Mouse (Mus musculus) embryonic facial prominence, embryonic 13.5 days (tissue): ENCODE measurements around the gene Ldb2. TPM values are rescaled to one million over a fixed set of nuclear protein-coding genes. Genes with fewer than 3 reads are reported as not detected.

Experiments used
- ATAC-seq: fragments of 200-750 bp; cut with Nextera tagmentation; 2 replicates; pipeline ENCODE4 v1.8.0; 2017; ENCODE audit warnings: low read depth; ENCODE audit not compliant: insufficient number of reproducible peaks, insufficient read depth, low FRiP score, low TSS enrichment
- H3K27ac ChIP-seq: fragments of 300-500 bp; sonication (generic); 2 replicates; pipeline ENCODE4 v1.5.1; 2015; ENCODE audit warnings: moderate library complexity, mild to moderate bottlenecking, inconsistent platforms
- H3K27me3 ChIP-seq: fragments of 300-500 bp; sonication (generic); 2 replicates; pipeline ENCODE4 v1.6.1; 2015; ENCODE audit warnings: mild to moderate bottlenecking, inconsistent platforms
- H3K36me3 ChIP-seq: fragments of 300-500 bp; sonication (generic); 2 replicates; pipeline ENCODE4 v1.6.1; 2015; ENCODE audit warnings: mild to moderate bottlenecking, inconsistent platforms
- H3K4me1 ChIP-seq: fragments of 300-500 bp; sonication (generic); 2 replicates; pipeline ENCODE4 v1.6.1; 2015; ENCODE audit warnings: inconsistent platforms
- H3K4me2 ChIP-seq: fragments of 300-500 bp; sonication (generic); 2 replicates; pipeline ENCODE4 v1.6.1; 2015; ENCODE audit warnings: moderate library complexity, mild to moderate bottlenecking, inconsistent platforms
- H3K4me3 ChIP-seq: fragments of 300-500 bp; sonication (generic); 2 replicates; pipeline ENCODE4 v1.5.1; 2015; ENCODE audit warnings: mild to moderate bottlenecking, inconsistent platforms
- H3K9ac ChIP-seq: fragments of 300-500 bp; sonication (generic); 2 replicates; pipeline ENCODE4 v1.6.1; 2015; ENCODE audit warnings: mild to moderate bottlenecking, inconsistent platforms
- H3K9me3 ChIP-seq: fragments of 300-500 bp; sonication (generic); 2 replicates; pipeline ENCODE4 v1.6.1; 2016; ENCODE audit warnings: inconsistent platforms
- WGBS: fragments of 180-500 bp; shearing (Covaris S2); methylation state at CpG from one replicate; pipeline ENCODE4 v1.1.7; 2015; ENCODE audit warnings: mixed read lengths; 5-methylcytosine and 5-hydroxymethylcytosine counted together
- polyA plus RNA-seq: library from polyadenylated mRNA; unstranded; fragments of >200 nt; fragmentation: Nextera tagmentation; extraction: Ambion mirVana; gene quantifications from 2 replicates; pipeline ENCODE4 v1.2.1, GENCODE M21; 2015

Ldb2 gene
- polyA plus RNA-seq, 1 experiment from 2014 or later: 53.5 TPM

- no peak overlapping the region for H3K4me3 ChIP-seq
- H3K4me1 ChIP-seq: peaks cover 16% of the 10 kb centered on the region
- no peaks in the 10 kb centered on the region for H3K9me3 ChIP-seq
- H3K9ac ChIP-seq: no peak overlapping the region
- H3K27me3 ChIP-seq: no peaks in the 10 kb centered on the region
- ATAC-seq: no peak
- WGBS: 71% methylated on average over 5 of the region's 5 CpGs
- H3K36me3 ChIP-seq: no peaks in the 10 kb centered on the region
- no peak overlapping the region for H3K4me2 ChIP-seq
- no peak overlapping the region for H3K27ac ChIP-seq
Measured at GRCm38 (mm10) chr5:44677814-44678213, 121.7 kb downstream of the Ldb2 start.

GRCm38 (mm10) chr5:44676145-44676754 is 123.2 kb downstream of the Ldb2 start:
- Histone ChIP-seq H3K27ac (no peak overlapping the region), H3K4me2 (no peak overlapping the region), H3K9me3 (no peaks in the 10 kb centered on the region), H3K4me1 (peaks cover 16% of the 10 kb centered on the region), H3K27me3 (no peaks in the 10 kb centered on the region), H3K9ac (no peak overlapping the region), H3K4me3 (no peak overlapping the region), H3K36me3 (no peaks in the 10 kb centered on the region)
- ATAC-seq: no peak
- WGBS: 73% methylated on average over 5 of the region's 5 CpGs

GRCm38 (mm10) chr5:44670336-44670735 is 129.1 kb downstream of the Ldb2 start:
- no peak overlapping the region for H3K4me3 ChIP-seq
- no peak for ATAC-seq
- no peak overlapping the region for H3K4me2 ChIP-seq
- H3K27ac ChIP-seq: no peak overlapping the region
- peaks cover 7% of the 10 kb centered on the region; the same call in 1 of the 2 replicates for H3K4me1 ChIP-seq
- H3K9me3 ChIP-seq: no peaks in the 10 kb centered on the region
- no peaks in the 10 kb centered on the region for H3K27me3 ChIP-seq
- no peak overlapping the region for H3K9ac ChIP-seq
- 0 out of 2 replicates have a peak, but pooled peaks cover 3% of the 10 kb centered on the region for H3K36me3 ChIP-seq
- 43% methylated on average over 2 of the region's 2 CpGs for WGBS

GRCm38 (mm10) chr5:44667907-44668306 is 131.6 kb downstream of the Ldb2 start:
- 80% methylated on average over 3 of the region's 3 CpGs for WGBS
- no peak overlapping the region for H3K4me3 ChIP-seq

GRCm38 (mm10) chr5:44667383-44667782 is 132.1 kb downstream of the Ldb2 start:
- H3K9ac ChIP-seq: no peak overlapping the region
- 80% methylated on average over 10 of the region's 10 CpGs for WGBS

More at GRCm38 (mm10) chr5:44667907-44668306, 131.6 kb downstream of the Ldb2 start:
- 0 out of 2 replicates have a peak, but pooled peaks cover 3% of the 10 kb centered on the region for H3K36me3 ChIP-seq
- H3K9ac ChIP-seq: no peak overlapping the region
- no peak overlapping the region for H3K4me2 ChIP-seq
- H3K27me3 ChIP-seq: no peaks in the 10 kb centered on the region
- ATAC-seq: no peak
- no peak overlapping the region for H3K27ac ChIP-seq
- H3K4me1 ChIP-seq: no peaks in the 10 kb centered on the region
- H3K9me3 ChIP-seq: no peaks in the 10 kb centered on the region

GRCm38 (mm10) chr5:44659651-44660050 is 139.8 kb downstream of the Ldb2 start:
- no peaks in the 10 kb centered on the region for H3K9me3 ChIP-seq
- H3K4me3 ChIP-seq: no peak overlapping the region
- no peak for ATAC-seq
- H3K4me2 ChIP-seq: no peak overlapping the region
- WGBS: 92% methylated on average over 11 of the region's 11 CpGs
- no peak overlapping the region for H3K27ac ChIP-seq
- no peaks in the 10 kb centered on the region for H3K36me3 ChIP-seq
- H3K9ac ChIP-seq: no peak overlapping the region
- H3K27me3 ChIP-seq: no peaks in the 10 kb centered on the region
- no peaks in the 10 kb centered on the region for H3K4me1 ChIP-seq

More at GRCm38 (mm10) chr5:44667383-44667782, 132.1 kb downstream of the Ldb2 start:
- no peak for ATAC-seq
- H3K9me3 ChIP-seq: no peaks in the 10 kb centered on the region
- no peak overlapping the region for H3K27ac ChIP-seq
- H3K27me3 ChIP-seq: no peaks in the 10 kb centered on the region
- no peaks in the 10 kb centered on the region for H3K4me1 ChIP-seq
- 0 out of 2 replicates have a peak, but pooled peaks cover 3% of the 10 kb centered on the region for H3K36me3 ChIP-seq
- no peak overlapping the region for H3K4me2 ChIP-seq
- H3K4me3 ChIP-seq: no peak overlapping the region

GRCm38 (mm10) chr5:44656707-44657106 is 142.8 kb downstream of the Ldb2 start:
- H3K27ac ChIP-seq: no peak overlapping the region
- no peak overlapping the region for H3K4me2 ChIP-seq
- no peaks in the 10 kb centered on the region for H3K36me3 ChIP-seq
- H3K4me3 ChIP-seq: no peak overlapping the region
- H3K4me1 ChIP-seq: peaks cover 5% of the 10 kb centered on the region
- WGBS: 95% methylated on average over 1 of the region's 1 CpGs
- no peak for ATAC-seq
- H3K27me3 ChIP-seq: no peaks in the 10 kb centered on the region
- H3K9me3 ChIP-seq: no peaks in the 10 kb centered on the region
- no peak overlapping the region for H3K9ac ChIP-seq

- Histone ChIP-seq H3K9ac (no peak overlapping the region), H3K36me3 (no peaks in the 10 kb centered on the region), H3K4me3 (no peak overlapping the region), H3K4me1 (peaks cover 5% of the 10 kb centered on the region), H3K9me3 (no peaks in the 10 kb centered on the region), H3K27ac (0 out of 2 replicates have a peak overlapping the region, but pooled peaks have one; percentile 44), H3K27me3 (no peaks in the 10 kb centered on the region), H3K4me2 (no peak overlapping the region)
- no peak for ATAC-seq
- 28% methylated on average over 9 of the region's 9 CpGs for WGBS
Measured at GRCm38 (mm10) chr5:44654403-44654802, 145.1 kb downstream of the Ldb2 start.

- H3K9ac ChIP-seq: no peak overlapping the region
- no peak overlapping the region for H3K27ac ChIP-seq
- H3K4me2 ChIP-seq: no peak overlapping the region
- ATAC-seq: no peak
- no peaks in the 10 kb centered on the region for H3K36me3 ChIP-seq
- WGBS: 62% methylated on average over 2 of the region's 2 CpGs
- no peaks in the 10 kb centered on the region for H3K27me3 ChIP-seq
- H3K9me3 ChIP-seq: no peaks in the 10 kb centered on the region
- H3K4me1 ChIP-seq: peaks cover 20% of the 10 kb centered on the region; the same call in 1 of the 2 replicates
- H3K4me3 ChIP-seq: no peak overlapping the region
Measured at GRCm38 (mm10) chr5:44646842-44647190, 152.7 kb downstream of the Ldb2 start.

- Histone ChIP-seq H3K9me3 (no peaks in the 10 kb centered on the region), H3K36me3 (no peaks in the 10 kb centered on the region), H3K27me3 (no peaks in the 10 kb centered on the region), H3K4me2 (no peak overlapping the region), H3K4me3 (no peak overlapping the region), H3K9ac (no peak overlapping the region), H3K27ac (no peak overlapping the region), H3K4me1 (peaks cover 20% of the 10 kb centered on the region; the same call in 1 of the 2 replicates)
- 63% methylated on average over 4 of the region's 4 CpGs for WGBS
- ATAC-seq: no peak
Measured at GRCm38 (mm10) chr5:44645952-44646841, 153.3 kb downstream of the Ldb2 start.

- no peaks in the 10 kb centered on the region for H3K9me3 ChIP-seq
- no peak overlapping the region for H3K9ac ChIP-seq
- no peak overlapping the region for H3K4me2 ChIP-seq
Measured at GRCm38 (mm10) chr5:44643079-44643478, 156.4 kb downstream of the Ldb2 start.

More at GRCm38 (mm10) chr5:44643079-44643478, 156.4 kb downstream of the Ldb2 start:
- no peaks in the 10 kb centered on the region for H3K27me3 ChIP-seq
- H3K27ac ChIP-seq: no peak overlapping the region
- WGBS: 78% methylated on average over 3 of the region's 3 CpGs
- H3K36me3 ChIP-seq: no peaks in the 10 kb centered on the region
- no peak for ATAC-seq
- peaks cover 19% of the 10 kb centered on the region; the same call in 1 of the 2 replicates for H3K4me1 ChIP-seq
- H3K4me3 ChIP-seq: no peak overlapping the region
